Mouse (Mus musculus): ENCODE data around the gene Olfr1362. TPM values are rescaled to one million over a fixed set of nuclear protein-coding genes. Genes with fewer than 3 reads are reported as not detected.

Olfr1362 gene
- polyA plus RNA-seq (2011; ENCODE audit: insufficient read depth, insufficient read length, low replicate concordance, missing spikeins) = not detected in 2 replicates

DNA sequence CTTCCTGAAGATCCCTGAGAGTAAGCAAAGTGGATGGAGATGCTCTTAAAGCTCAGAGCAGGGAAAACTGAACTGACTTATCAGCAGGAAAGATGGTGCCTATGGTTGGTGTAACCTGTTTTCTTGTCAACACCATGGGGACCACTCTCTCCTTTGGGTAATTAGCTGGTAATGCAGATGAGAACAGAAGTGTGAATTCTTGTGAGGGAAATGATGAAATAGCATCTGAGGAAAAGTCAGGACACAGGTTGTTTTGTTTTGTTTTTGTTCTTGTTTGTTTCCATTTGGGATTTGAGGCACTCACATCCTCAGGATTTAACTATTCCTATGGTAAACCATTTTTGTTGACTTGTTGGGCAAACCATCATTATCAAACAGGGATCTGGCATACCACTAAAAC lies at the start of gene Olfr1362:
TSS of gene Olfr1362 (minus strand) at position 101 of the 400 bp plus-strand sequence.
- Histone ChIP-seq H3K4me3 (replicated peaks; ENCODE audit: control insufficient read depth, low read depth, low read length) (no peak within 1 kb of the TSS), H3K4me1 (ENCODE audit: control insufficient read depth, insufficient read depth, low read length) (no peaks in the 10 kb centered on the region), H3K27ac (ENCODE audit: control insufficient read depth, insufficient read depth, low read depth, low read length, poor library complexity) (no peak within 1 kb of the TSS)
- TF ChIP-seq POLR2A (IDR thresholded peaks at IDR 0.05; ENCODE audit: borderline replicate concordance, control insufficient read depth, low read depth, low read length) = no peak
- no peak for TF ChIP-seq CTCF (IDR thresholded peaks at IDR 0.05; ENCODE audit: control insufficient read depth, insufficient read depth, low read length)

GRCm38 (mm10) chr13:21663286-21663685 lies 49.5 kb upstream of the Olfr1362 start, which contains the start of gene Olfr1361:
Olfr1361 (minus strand) TSS chr13:21663386.
- Histone ChIP-seq H3K4me3 (replicated peaks; ENCODE audit: control insufficient read depth, low read depth, low read length) (no peak within 1 kb of the TSS), H3K27ac (ENCODE audit: control insufficient read depth, insufficient read depth, low read depth, low read length, poor library complexity) (no peak within 1 kb of the TSS), H3K4me1 (ENCODE audit: control insufficient read depth, insufficient read depth, low read length) (no peaks in the 10 kb centered on the region)
- 79% methylated on average over 2 of the region's 2 CpGs for WGBS
- TF ChIP-seq POLR2A (IDR thresholded peaks at IDR 0.05; ENCODE audit: borderline replicate concordance, control insufficient read depth, low read depth, low read length) = no peak
- TF ChIP-seq CTCF (IDR thresholded peaks at IDR 0.05; ENCODE audit: control insufficient read depth, insufficient read depth, low read length) = no peak

DNA sequence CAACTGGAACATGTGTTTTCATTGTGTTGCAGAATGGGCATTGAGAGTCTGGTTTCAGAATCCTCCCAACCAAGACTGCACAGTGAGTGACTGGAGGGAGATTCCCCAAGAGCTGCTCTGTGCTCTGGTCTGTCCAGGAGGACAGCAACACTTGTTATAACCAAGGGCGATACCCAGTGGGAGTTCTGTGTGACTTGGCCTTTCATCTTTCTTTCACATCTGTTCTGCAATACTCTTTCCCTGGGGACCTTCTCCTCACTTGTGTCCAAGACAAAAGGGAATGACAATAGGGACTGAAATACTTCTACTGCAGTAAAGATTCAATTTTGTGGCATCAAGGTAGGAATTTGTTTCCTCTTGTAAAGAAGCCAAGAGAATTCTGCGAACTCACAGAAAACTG lies 28.6 kb upstream of the Olfr1362 start, which contains the start of gene Olfr11:
TSS of gene Olfr11 (minus strand) at position 101 of the 400 bp plus-strand sequence.
- 83% methylated on average over 2 of the region's 2 CpGs for WGBS
- TF ChIP-seq CTCF (IDR thresholded peaks at IDR 0.05; ENCODE audit: control insufficient read depth, insufficient read depth, low read length) (no peak), POLR2A (IDR thresholded peaks at IDR 0.05; ENCODE audit: borderline replicate concordance, control insufficient read depth, low read depth, low read length) (no peak)
- Histone ChIP-seq H3K4me1 (ENCODE audit: control insufficient read depth, insufficient read depth, low read length) (no peaks in the 10 kb centered on the region), H3K27ac (ENCODE audit: control insufficient read depth, insufficient read depth, low read depth, low read length, poor library complexity) (no peak within 1 kb of the TSS), H3K4me3 (replicated peaks; ENCODE audit: control insufficient read depth, low read depth, low read length) (no peak within 1 kb of the TSS)

DNA sequence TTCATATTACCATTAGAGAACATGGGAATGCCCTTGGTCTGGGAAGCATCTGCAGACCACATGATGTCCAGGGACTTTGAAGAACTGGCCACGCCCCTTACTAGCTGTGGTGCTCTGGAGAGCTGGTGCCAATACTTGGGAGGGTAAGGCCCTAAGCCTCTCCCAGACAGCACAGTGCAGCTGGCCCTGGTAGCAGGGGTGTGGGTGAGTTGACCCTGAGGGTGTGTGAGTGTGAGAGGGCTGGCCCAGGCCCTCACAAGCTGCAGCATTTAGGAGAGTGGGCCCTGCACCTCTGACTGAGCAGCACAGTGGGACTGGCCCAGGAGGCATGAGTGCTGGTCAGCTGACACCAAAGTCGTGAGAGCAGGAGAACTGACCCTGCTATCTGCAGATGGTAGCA lies 22.2 kb downstream of the Olfr1362 start:
- no peak overlapping the region for H3K27ac ChIP-seq (ENCODE audit: control insufficient read depth, insufficient read depth, low read depth, low read length, poor library complexity)
- TF ChIP-seq CTCF (IDR thresholded peaks at IDR 0.05; ENCODE audit: control insufficient read depth, insufficient read depth, low read length) (no peak), POLR2A (IDR thresholded peaks at IDR 0.05; ENCODE audit: borderline replicate concordance, control insufficient read depth, low read depth, low read length) (no peak)
- H3K4me3 ChIP-seq (replicated peaks; ENCODE audit: control insufficient read depth, low read depth, low read length) = no peak overlapping the region
- no peaks in the 10 kb centered on the region for H3K4me1 ChIP-seq (ENCODE audit: control insufficient read depth, insufficient read depth, low read length)
- WGBS = 65% methylated on average over 2 of the region's 2 CpGs

GRCm38 (mm10) chr13:21581659-21582058 lies 32.2 kb downstream of the Olfr1362 start, which contains the start of gene Olfr1364:
Olfr1364 (minus strand) TSS chr13:21581759.
- H3K4me3 ChIP-seq (replicated peaks; ENCODE audit: control insufficient read depth, low read depth, low read length) = no peak within 1 kb of the TSS
- 75% methylated on average over 2 of the region's 2 CpGs for WGBS
- H3K27ac ChIP-seq (ENCODE audit: control insufficient read depth, insufficient read depth, low read depth, low read length, poor library complexity) = no peak within 1 kb of the TSS
- H3K4me1 ChIP-seq (ENCODE audit: control insufficient read depth, insufficient read depth, low read length) = no peaks in the 10 kb centered on the region
- TF ChIP-seq POLR2A (IDR thresholded peaks at IDR 0.05; ENCODE audit: borderline replicate concordance, control insufficient read depth, low read depth, low read length) (no peak), CTCF (IDR thresholded peaks at IDR 0.05; ENCODE audit: control insufficient read depth, insufficient read depth, low read length) (no peak)

Other genes starting within 250 kb of the Olfr1362 start
- gene Zkscan3, start 211.3 kb downstream of the Olfr1362 start, polyA plus RNA-seq (2011; ENCODE audit: insufficient read depth, insufficient read length, low replicate concordance, missing spikeins) = 17.1 and 25.5 TPM in 2 replicates
- not detected in 2 replicates for gene Pgbd1, start 173.0 kb downstream of the Olfr1362 start, polyA plus RNA-seq (2011; ENCODE audit: insufficient read depth, insufficient read length, low replicate concordance, missing spikeins)
- 8.0 and 14.1 TPM in 2 replicates for gene Zscan26, start 160.3 kb downstream of the Olfr1362 start, polyA plus RNA-seq (2011; ENCODE audit: insufficient read depth, insufficient read length, low replicate concordance, missing spikeins)
- 0.66 TPM in 1 of 2 replicates, not detected in the other for gene Nkapl, start 145.5 kb downstream of the Olfr1362 start, polyA plus RNA-seq (2011; ENCODE audit: insufficient read depth, insufficient read length, low replicate concordance, missing spikeins)
- not detected in 2 replicates for gene Zkscan4, start 135.1 kb downstream of the Olfr1362 start, polyA plus RNA-seq (2011; ENCODE audit: insufficient read depth, insufficient read length, low replicate concordance, missing spikeins)
- not detected in 2 replicates for gene Gm10065, start 134.6 kb downstream of the Olfr1362 start, polyA plus RNA-seq (2011; ENCODE audit: insufficient read depth, insufficient read length, low replicate concordance, missing spikeins)
- 1.6 TPM in 1 of 2 replicates, not detected in the other for gene AK157302, start 118.8 kb downstream of the Olfr1362 start, polyA plus RNA-seq (2011; ENCODE audit: insufficient read depth, insufficient read length, low replicate concordance, missing spikeins)
- 14.1 TPM in 1 of 2 replicates, not detected in the other for gene Gm11273, start 112.6 kb downstream of the Olfr1362 start, polyA plus RNA-seq (2011; ENCODE audit: insufficient read depth, insufficient read length, low replicate concordance, missing spikeins)
- gene Zkscan8, start 82.9 kb downstream of the Olfr1362 start, polyA plus RNA-seq (2011; ENCODE audit: insufficient read depth, insufficient read length, low replicate concordance, missing spikeins) = 2.1 and 6.4 TPM in 2 replicates
- not detected in 2 replicates for gene Olfr1366, start 71.2 kb downstream of the Olfr1362 start, polyA plus RNA-seq (2011; ENCODE audit: insufficient read depth, insufficient read length, low replicate concordance, missing spikeins)
- 0.90 and 1.00 TPM in 2 replicates for gene Olfr1535, start 54.1 kb downstream of the Olfr1362 start, polyA plus RNA-seq (2011; ENCODE audit: insufficient read depth, insufficient read length, low replicate concordance, missing spikeins)
- not detected in 2 replicates for gene Olfr1364, start 32.3 kb downstream of the Olfr1362 start, polyA plus RNA-seq (2011; ENCODE audit: insufficient read depth, insufficient read length, low replicate concordance, missing spikeins)
- not detected in 2 replicates for gene Olfr11, start 28.5 kb upstream of the Olfr1362 start, polyA plus RNA-seq (2011; ENCODE audit: insufficient read depth, insufficient read length, low replicate concordance, missing spikeins)
- gene Olfr1361, start 49.4 kb upstream of the Olfr1362 start, polyA plus RNA-seq (2011; ENCODE audit: insufficient read depth, insufficient read length, low replicate concordance, missing spikeins) = not detected in 2 replicates
- not detected in 2 replicates for gene Olfr1360, start 63.4 kb upstream of the Olfr1362 start, polyA plus RNA-seq (2011; ENCODE audit: insufficient read depth, insufficient read length, low replicate concordance, missing spikeins)
- not detected in 2 replicates for gene Olfr1359, start 84.1 kb upstream of the Olfr1362 start, polyA plus RNA-seq (2011; ENCODE audit: insufficient read depth, insufficient read length, low replicate concordance, missing spikeins)
- gene Hist1h2bl, start 102.1 kb upstream of the Olfr1362 start, polyA plus RNA-seq (2011; ENCODE audit: insufficient read depth, insufficient read length, low replicate concordance, missing spikeins) = 28.9 and 65.7 TPM in 2 replicates
- 19.2 and 21.1 TPM in 2 replicates for gene Hist1h2ai, start 102.4 kb upstream of the Olfr1362 start, polyA plus RNA-seq (2011; ENCODE audit: insufficient read depth, insufficient read length, low replicate concordance, missing spikeins)
- gene Hist1h3h, start 103.6 kb upstream of the Olfr1362 start, polyA plus RNA-seq (2011; ENCODE audit: insufficient read depth, insufficient read length, low replicate concordance, missing spikeins) = 49.7 and 178 TPM in 2 replicates
- 19.6 and 68.6 TPM in 2 replicates for gene Hist1h2bm, start 108.0 kb upstream of the Olfr1362 start, polyA plus RNA-seq (2011; ENCODE audit: insufficient read depth, insufficient read length, low replicate concordance, missing spikeins)
- gene Hist1h4j, start 121.0 kb upstream of the Olfr1362 start, polyA plus RNA-seq (2011; ENCODE audit: insufficient read depth, insufficient read length, low replicate concordance, missing spikeins) = 47.4 and 58.6 TPM in 2 replicates
- 358 and 477 TPM in 2 replicates for gene Hist1h4k, start 136.5 kb upstream of the Olfr1362 start, polyA plus RNA-seq (2011; ENCODE audit: insufficient read depth, insufficient read length, low replicate concordance, missing spikeins)
- 25.2 and 61.7 TPM in 2 replicates for gene Hist1h2ak, start 139.8 kb upstream of the Olfr1362 start, polyA plus RNA-seq (2011; ENCODE audit: insufficient read depth, insufficient read length, low replicate concordance, missing spikeins)
- gene Hist1h2bn, start 140.1 kb upstream of the Olfr1362 start, polyA plus RNA-seq (2011; ENCODE audit: insufficient read depth, insufficient read length, low replicate concordance, missing spikeins) = 98.2 and 195 TPM in 2 replicates
- gene Hist1h1b, start 166.6 kb upstream of the Olfr1362 start, polyA plus RNA-seq (2011; ENCODE audit: insufficient read depth, insufficient read length, low replicate concordance, missing spikeins) = 99.1 and 123 TPM in 2 replicates
- 34.1 TPM in 1 of 2 replicates, not detected in the other for gene Hist1h3i, start 169.3 kb upstream of the Olfr1362 start, polyA plus RNA-seq (2011; ENCODE audit: insufficient read depth, insufficient read length, low replicate concordance, missing spikeins)
- 14.9 and 15.3 TPM in 2 replicates for gene Hist1h2an, start 173.2 kb upstream of the Olfr1362 start, polyA plus RNA-seq (2011; ENCODE audit: insufficient read depth, insufficient read length, low replicate concordance, missing spikeins)
- gene Hist1h2bp, start 173.4 kb upstream of the Olfr1362 start, polyA plus RNA-seq (2011; ENCODE audit: insufficient read depth, insufficient read length, low replicate concordance, missing spikeins) = 31.5 and 33.4 TPM in 2 replicates
- gene Hist1h2bq, start 196.2 kb upstream of the Olfr1362 start, polyA plus RNA-seq (2011; ENCODE audit: insufficient read depth, insufficient read length, low replicate concordance, missing spikeins) = 27.5 and 42.9 TPM in 2 replicates
- gene Hist1h2ao, start 196.4 kb upstream of the Olfr1362 start, polyA plus RNA-seq (2011; ENCODE audit: insufficient read depth, insufficient read length, low replicate concordance, missing spikeins) = 5.1 TPM in 1 of 2 replicates, not detected in the other
- gene Hist1h4m, start 197.7 kb upstream of the Olfr1362 start, polyA plus RNA-seq (2011; ENCODE audit: insufficient read depth, insufficient read length, low replicate concordance, missing spikeins) = 157 and 288 TPM in 2 replicates
- 79.8 and 313 TPM in 2 replicates for gene Hist1h4n, start 218.2 kb upstream of the Olfr1362 start, polyA plus RNA-seq (2011; ENCODE audit: insufficient read depth, insufficient read length, low replicate concordance, missing spikeins)
- gene Hist1h2ap, start 219.5 kb upstream of the Olfr1362 start, polyA plus RNA-seq (2011; ENCODE audit: insufficient read depth, insufficient read length, low replicate concordance, missing spikeins) = 94.2 and 102 TPM in 2 replicates
- gene Hist1h2br, start 219.7 kb upstream of the Olfr1362 start, polyA plus RNA-seq (2011; ENCODE audit: insufficient read depth, insufficient read length, low replicate concordance, missing spikeins) = 36.9 and 43.8 TPM in 2 replicates